Mouse (Mus musculus) forebrain, embryonic 10.5 days (tissue): ENCODE measurements at regions not wholly inside any gene's neighbourhood (a gene's known extent, or its start where the extent isn't known, plus 50 kb on each side); places are given as distances from the start of the nearest gene placed in this dataset.

Experiments used
- DNase-seq: peaks from one replicate; pipeline ENCODE4 v3.0.0-alpha.2; 2017; ENCODE audit warnings: low spot score; ENCODE audit errors: extremely low spot score
- H3K27ac ChIP-seq: fragments of 300-500 bp; sonication (generic); 2 replicates; pipeline ENCODE4 v1.5.1; 2016; ENCODE audit warnings: mild to moderate bottlenecking
- H3K27me3 ChIP-seq: fragments of 300-500 bp; sonication (generic); 2 replicates; pipeline ENCODE4 v1.6.1; 2016; ENCODE audit warnings: mild to moderate bottlenecking; ENCODE audit not compliant: poor library complexity, severe bottlenecking
- H3K36me3 ChIP-seq: fragments of 300-500 bp; sonication (generic); replicated peaks from 2 replicates; pipeline ENCODE4 v1.6.1; 2016; ENCODE audit warnings: mild to moderate bottlenecking, moderate library complexity
- H3K4me1 ChIP-seq: fragments of 300-500 bp; sonication (generic); 2 replicates; pipeline ENCODE4 v1.6.1; 2016
- H3K4me3 ChIP-seq: fragments of 300-500 bp; sonication (generic); 2 replicates; pipeline ENCODE4 v1.5.1; 2016; ENCODE audit warnings: mild to moderate bottlenecking, moderate library complexity
- H3K9me3 ChIP-seq: fragments of 300-500 bp; sonication (generic); 2 replicates; pipeline ENCODE4 v1.6.1; 2016; ENCODE audit warnings: mild to moderate bottlenecking, moderate library complexity
- WGBS: fragments of 180-500 bp; shearing (Covaris S2); methylation state at CpG from one replicate; pipeline ENCODE4 v1.1.7; 2016; 5-methylcytosine and 5-hydroxymethylcytosine counted together

DNA sequence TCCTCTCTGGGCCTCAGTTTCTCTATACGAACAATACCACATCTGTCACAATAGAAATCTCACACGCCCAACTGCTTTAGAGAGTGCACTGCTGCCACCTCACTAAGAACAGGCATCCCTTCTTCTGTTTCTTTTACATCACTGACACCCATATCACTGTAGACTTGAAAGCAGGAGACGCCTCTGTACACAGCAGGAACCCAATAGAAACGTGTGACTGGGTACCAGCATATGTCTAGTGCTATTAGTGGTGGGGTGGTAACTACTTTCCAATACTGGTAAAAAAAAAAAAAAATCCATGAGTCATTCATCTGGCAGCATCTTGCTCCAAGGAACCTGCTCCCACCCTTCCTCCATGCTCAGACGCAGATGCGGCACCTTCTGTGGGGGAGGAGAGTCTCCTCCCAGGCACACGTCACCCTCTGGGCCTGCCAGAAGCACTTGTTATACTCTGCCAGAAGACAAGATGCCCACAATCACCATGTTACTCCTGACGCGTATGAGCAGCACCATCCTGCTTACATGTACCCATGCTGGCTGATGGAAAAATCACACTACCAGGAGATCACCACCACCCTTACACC is 151.3 kb upstream of the Plxna4 start:
- Histone ChIP-seq H3K36me3 (no peaks in the 10 kb centered on the region), H3K27me3 (no peaks in the 10 kb centered on the region), H3K9me3 (no peaks in the 10 kb centered on the region), H3K27ac (no peak overlapping the region), H3K4me1 (no peaks in the 10 kb centered on the region), H3K4me3 (no peak overlapping the region)
- no peak for DNase-seq
- WGBS: 92% methylated on average over 9 of the region's 9 CpGs

- Histone ChIP-seq H3K4me1 (peaks cover 12% of the 10 kb centered on the region), H3K4me3 (no peak overlapping the region), H3K9me3 (no peaks in the 10 kb centered on the region), H3K27me3 (no peaks in the 10 kb centered on the region), H3K27ac (no peak overlapping the region), H3K36me3 (no peaks in the 10 kb centered on the region)
- 32% methylated on average over 2 of the region's 2 CpGs for WGBS
- DNase-seq: no peak
Measured at GRCm38 (mm10) chr6:32728706-32729105, 140.7 kb upstream of the Plxna4 start.

DNA sequence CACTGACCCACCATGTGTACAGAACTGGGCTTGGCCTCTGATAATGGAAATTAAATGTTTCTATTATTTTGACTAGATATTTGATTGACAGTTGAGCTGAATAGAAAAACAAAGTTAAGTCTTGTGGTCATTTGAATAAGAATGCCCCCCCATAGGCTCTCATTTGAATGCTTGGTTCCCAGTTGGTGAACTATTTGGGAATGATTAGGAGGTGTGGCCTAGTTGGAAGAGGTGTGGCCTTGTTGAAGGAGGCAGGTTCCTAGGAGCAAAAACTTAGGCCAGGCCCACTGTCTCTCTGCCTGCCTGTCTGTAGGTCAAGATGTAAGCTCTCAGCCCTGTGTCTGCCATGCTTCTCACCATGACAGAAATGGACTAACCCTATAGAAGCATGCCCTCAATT is 138.6 kb upstream of the Plxna4 start:
- Histone ChIP-seq H3K4me3 (no peak overlapping the region), H3K9me3 (no peaks in the 10 kb centered on the region), H3K36me3 (no peaks in the 10 kb centered on the region), H3K27me3 (no peaks in the 10 kb centered on the region), H3K4me1 (peaks cover 12% of the 10 kb centered on the region), H3K27ac (no peak overlapping the region)
- no peak for DNase-seq

DNA sequence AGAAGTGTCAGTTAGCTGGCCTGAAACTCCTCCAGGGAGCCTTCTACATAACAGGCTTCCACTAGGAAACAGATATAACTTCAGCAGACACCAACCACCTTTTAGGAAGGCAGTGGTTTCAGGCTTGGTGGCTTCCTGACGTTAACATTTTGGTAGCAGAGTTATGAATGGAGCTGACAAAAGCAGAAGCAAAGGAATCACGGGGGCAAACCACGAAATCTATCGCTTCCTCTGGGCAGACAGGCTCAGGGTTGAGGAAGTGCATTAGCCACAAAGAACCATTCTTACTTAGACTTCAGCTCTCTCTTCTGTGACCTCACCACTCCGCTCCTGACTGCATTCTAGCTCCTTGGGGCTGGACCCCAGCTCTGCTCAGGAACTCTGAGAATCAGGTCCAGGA is 129.9 kb upstream of the Plxna4 start:
- H3K27me3 ChIP-seq: no peaks in the 10 kb centered on the region
- no peaks in the 10 kb centered on the region for H3K36me3 ChIP-seq
- no peaks in the 10 kb centered on the region for H3K9me3 ChIP-seq
- H3K4me1 ChIP-seq: no peaks in the 10 kb centered on the region
- no peak overlapping the region for H3K4me3 ChIP-seq
- 81% methylated on average over 5 of the region's 5 CpGs for WGBS
- no peak overlapping the region for H3K27ac ChIP-seq
- DNase-seq: no peak

DNA sequence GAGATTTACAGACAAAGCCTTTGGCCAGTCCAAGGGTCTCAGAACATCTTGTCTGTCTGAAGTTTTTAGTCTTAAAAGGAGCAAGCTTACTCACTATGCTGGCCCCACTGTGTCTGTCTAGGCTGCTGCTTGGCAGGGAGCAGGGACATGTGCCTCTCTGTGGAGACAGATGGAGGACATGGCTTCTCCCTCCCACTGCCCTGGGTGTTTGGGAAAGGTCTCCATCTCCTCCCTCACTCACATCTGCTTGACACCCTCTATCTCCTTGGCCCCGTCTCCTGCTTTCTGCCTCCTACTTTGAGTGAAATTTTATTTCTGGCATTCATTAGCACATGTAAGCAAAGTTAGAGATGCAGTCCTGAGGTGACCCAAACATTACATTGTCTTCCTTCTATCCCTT is 127.1 kb upstream of the Plxna4 start:
- 84% methylated on average over 1 of the region's 1 CpGs for WGBS
- DNase-seq: no peak
- Histone ChIP-seq H3K9me3 (no peaks in the 10 kb centered on the region), H3K27ac (no peak overlapping the region), H3K27me3 (0 out of 2 replicates have a peak, but pooled peaks cover 5% of the 10 kb centered on the region), H3K4me1 (peaks cover 7% of the 10 kb centered on the region; the same call in 1 of the 2 replicates), H3K4me3 (no peak overlapping the region), H3K36me3 (no peaks in the 10 kb centered on the region)

DNA sequence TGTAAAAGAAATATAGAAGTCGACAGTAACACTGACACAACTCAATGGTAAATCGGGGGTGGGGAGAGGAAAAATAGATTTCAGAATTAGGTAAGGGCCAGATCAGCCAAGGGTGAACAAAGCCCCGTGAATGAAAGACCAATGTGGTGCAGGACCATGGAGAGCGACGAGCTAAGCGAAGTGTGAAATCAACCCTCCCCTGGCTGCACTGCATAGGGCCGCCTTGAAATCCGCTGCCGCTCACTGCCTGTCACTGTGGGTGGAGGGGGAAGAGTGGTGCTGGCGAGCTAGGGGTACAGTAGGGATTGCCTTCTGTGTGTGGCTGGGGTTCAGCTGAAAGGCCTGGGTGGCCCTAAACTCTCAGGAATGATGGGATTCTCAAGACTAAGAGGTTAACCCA is 122.2 kb upstream of the Plxna4 start:
- Histone ChIP-seq H3K27me3 (0 out of 2 replicates have a peak, but pooled peaks cover 5% of the 10 kb centered on the region), H3K4me1 (peaks cover 18% of the 10 kb centered on the region), H3K9me3 (no peaks in the 10 kb centered on the region), H3K4me3 (no peak overlapping the region), H3K36me3 (no peaks in the 10 kb centered on the region), H3K27ac (no peak overlapping the region)
- DNase-seq: peak; percentile 60
- WGBS: 7% methylated on average over 10 of the region's 10 CpGs

GRCm38 (mm10) chr6:32709566-32709965 is 121.6 kb upstream of the Plxna4 start:
- 93% methylated on average over 8 of the region's 8 CpGs for WGBS
- H3K27me3 ChIP-seq: 0 out of 2 replicates have a peak, but pooled peaks cover 5% of the 10 kb centered on the region

DNA sequence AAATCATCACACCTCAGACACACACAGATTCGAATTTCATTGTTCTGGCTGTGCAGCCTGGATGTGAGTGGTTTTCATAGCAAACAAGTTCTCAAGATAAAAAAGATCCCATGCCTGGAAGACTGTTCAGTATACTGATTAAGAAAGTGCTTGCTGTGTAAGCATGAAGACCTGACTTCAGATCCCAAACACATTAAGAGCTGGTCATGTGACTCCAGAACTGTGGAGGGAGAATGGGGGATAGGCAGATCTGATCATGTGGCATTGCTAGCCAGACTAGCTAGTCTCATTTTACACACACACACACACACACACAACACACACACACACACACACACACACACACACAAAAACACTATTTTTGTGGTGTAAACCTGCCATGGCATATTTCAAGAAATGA is 119.4 kb upstream of the Plxna4 start:
- Histone ChIP-seq H3K27ac (no peak overlapping the region), H3K4me3 (no peak overlapping the region), H3K9me3 (no peaks in the 10 kb centered on the region), H3K36me3 (no peaks in the 10 kb centered on the region), H3K27me3 (0 out of 2 replicates have a peak, but pooled peaks cover 5% of the 10 kb centered on the region), H3K4me1 (peaks cover 18% of the 10 kb centered on the region)
- 67% methylated on average over 1 of the region's 1 CpGs for WGBS
- DNase-seq: no peak

More at GRCm38 (mm10) chr6:32709566-32709965, 121.6 kb upstream of the Plxna4 start:
- DNase-seq: no peak
- Histone ChIP-seq H3K36me3 (no peaks in the 10 kb centered on the region), H3K27ac (no peak overlapping the region), H3K4me1 (peaks cover 18% of the 10 kb centered on the region), H3K9me3 (no peaks in the 10 kb centered on the region), H3K4me3 (no peak overlapping the region)

DNA sequence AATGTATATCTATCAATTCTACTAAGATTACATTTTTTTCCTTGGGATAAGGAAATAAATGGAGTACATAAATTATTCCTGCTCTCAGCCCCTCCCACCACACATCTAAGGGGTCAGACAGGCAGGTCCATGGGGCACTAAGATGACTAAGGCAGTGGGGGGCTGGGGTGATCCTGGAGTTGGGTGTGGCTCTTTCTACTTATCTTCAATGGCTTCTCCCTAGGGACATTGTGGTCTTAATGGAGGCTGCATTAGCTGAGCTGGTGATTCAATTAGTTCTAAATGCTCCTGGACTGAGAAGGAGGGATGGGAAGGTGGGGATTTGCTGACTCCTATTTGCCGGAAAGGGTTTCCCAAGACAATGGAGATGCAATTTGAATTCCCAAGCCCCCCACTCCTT is 118.4 kb upstream of the Plxna4 start:
- 27% methylated on average over 1 of the region's 1 CpGs for WGBS
- H3K9me3 ChIP-seq: no peaks in the 10 kb centered on the region
- no peak for DNase-seq

GRCm38 (mm10) chr6:32703466-32703865 is 115.5 kb upstream of the Plxna4 start:
- no peak for DNase-seq
- 91% methylated on average over 8 of the region's 8 CpGs for WGBS
- Histone ChIP-seq H3K36me3 (no peaks in the 10 kb centered on the region), H3K4me3 (no peak overlapping the region), H3K4me1 (peaks cover 9% of the 10 kb centered on the region), H3K27me3 (no peaks in the 10 kb centered on the region), H3K27ac (no peak overlapping the region), H3K9me3 (no peaks in the 10 kb centered on the region)

More for the DNA sequence above, 118.4 kb upstream of the Plxna4 start:
- peaks cover 18% of the 10 kb centered on the region for H3K4me1 ChIP-seq
- no peak overlapping the region for H3K27ac ChIP-seq
- H3K4me3 ChIP-seq: no peak overlapping the region
- H3K27me3 ChIP-seq: 0 out of 2 replicates have a peak, but pooled peaks cover 5% of the 10 kb centered on the region
- no peaks in the 10 kb centered on the region for H3K36me3 ChIP-seq

DNA sequence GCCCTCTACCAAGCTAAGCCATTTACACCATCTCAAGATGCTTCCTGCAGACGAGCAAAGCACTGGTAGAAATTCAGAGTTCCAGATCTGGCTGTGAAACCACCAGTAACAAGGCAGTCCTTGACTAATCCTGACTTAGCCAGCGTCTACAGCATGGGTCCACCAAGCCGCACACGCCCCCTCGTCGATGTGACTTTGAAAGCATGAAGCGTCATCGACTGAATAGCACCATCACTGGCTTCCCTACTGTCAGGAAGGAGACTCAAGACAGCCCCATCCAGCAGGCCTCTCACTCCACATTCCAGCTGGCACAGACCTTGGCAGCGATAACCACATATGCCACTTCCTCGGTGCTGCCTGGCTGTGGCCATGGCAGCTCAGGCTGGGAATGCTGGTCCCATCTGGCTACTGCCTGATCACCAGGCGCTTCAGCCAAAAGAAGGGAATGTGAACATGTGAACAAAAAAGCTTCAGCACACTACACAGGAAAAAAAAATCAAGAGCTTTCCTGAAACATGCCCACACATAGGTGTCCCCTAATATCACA is 114.3 kb upstream of the Plxna4 start:
- Histone ChIP-seq H3K4me1 (peaks cover 9% of the 10 kb centered on the region), H3K9me3 (no peaks in the 10 kb centered on the region), H3K36me3 (no peaks in the 10 kb centered on the region), H3K27me3 (no peaks in the 10 kb centered on the region), H3K4me3 (no peak overlapping the region), H3K27ac (no peak overlapping the region)
- 90% methylated on average over 11 of the region's 11 CpGs for WGBS
- no peak for DNase-seq

- WGBS: 96% methylated on average over 1 of the region's 1 CpGs
- Histone ChIP-seq H3K4me1 (no peaks in the 10 kb centered on the region), H3K9me3 (no peaks in the 10 kb centered on the region), H3K27ac (no peak overlapping the region), H3K27me3 (no peaks in the 10 kb centered on the region), H3K36me3 (no peaks in the 10 kb centered on the region), H3K4me3 (no peak overlapping the region)
- no peak for DNase-seq
Measured at GRCm38 (mm10) chr6:32699811-32700210, 111.8 kb upstream of the Plxna4 start.

DNA sequence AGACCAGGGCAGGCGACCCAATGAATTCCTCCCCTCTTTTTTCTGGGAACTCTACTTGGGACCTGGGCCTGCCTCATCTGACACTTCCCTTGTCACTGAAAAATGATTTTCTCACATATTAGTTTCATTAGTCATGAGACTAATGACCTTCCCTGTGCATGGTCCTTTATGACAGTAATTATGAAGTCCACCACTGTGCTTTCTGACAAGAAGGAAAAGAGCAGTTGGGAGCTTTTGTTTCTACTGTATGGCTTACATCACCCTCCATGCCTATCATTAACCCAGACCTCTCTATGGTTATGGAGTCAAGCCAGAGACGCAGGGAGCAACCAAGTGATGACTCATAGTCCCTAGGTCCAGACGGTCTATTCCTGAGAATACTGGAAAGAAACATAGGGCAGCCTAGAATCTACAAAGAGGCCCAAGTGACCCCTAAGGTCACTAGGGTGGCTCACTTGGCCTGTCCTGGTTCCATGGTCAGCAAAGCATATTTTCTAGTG is 109.8 kb upstream of the Plxna4 start:
- WGBS: 80% methylated on average over 3 of the region's 3 CpGs
- DNase-seq: no peak
- Histone ChIP-seq H3K27ac (no peak overlapping the region), H3K27me3 (no peaks in the 10 kb centered on the region), H3K4me1 (peaks cover 4% of the 10 kb centered on the region; the same call in 1 of the 2 replicates), H3K36me3 (no peaks in the 10 kb centered on the region), H3K9me3 (no peaks in the 10 kb centered on the region), H3K4me3 (no peak overlapping the region)
